Mouse (Mus musculus) heart, postnatal 10 days (tissue): ENCODE data around the gene Nutm2. TPM values are rescaled to one million over a fixed set of nuclear protein-coding genes. Genes with fewer than 3 reads are reported as not detected.
"Not testable (repeated sequence)": the region's sequence is repeated elsewhere in the genome, so short reads cannot be mapped to it uniquely, and the experiment has no call there.

ENCODE experiments used
- DNase-seq, 2 experiments: peaks; one replicate each; pipeline ENCODE4 v3.0.0; 2021
- intact Hi-C: fragments of 180-260 bp; cut with DNase I; formaldehyde crosslinking; loops from one replicate; pipeline ENCODE4 v1.15.1; 2025
- total RNA-seq, 2 experiments: library from RNA; stranded (reverse); gene quantifications; 2 replicates each; pipeline ENCODE4 v1.2.3; 2021

Nutm2 gene
- not detected for total RNA-seq

DNA sequence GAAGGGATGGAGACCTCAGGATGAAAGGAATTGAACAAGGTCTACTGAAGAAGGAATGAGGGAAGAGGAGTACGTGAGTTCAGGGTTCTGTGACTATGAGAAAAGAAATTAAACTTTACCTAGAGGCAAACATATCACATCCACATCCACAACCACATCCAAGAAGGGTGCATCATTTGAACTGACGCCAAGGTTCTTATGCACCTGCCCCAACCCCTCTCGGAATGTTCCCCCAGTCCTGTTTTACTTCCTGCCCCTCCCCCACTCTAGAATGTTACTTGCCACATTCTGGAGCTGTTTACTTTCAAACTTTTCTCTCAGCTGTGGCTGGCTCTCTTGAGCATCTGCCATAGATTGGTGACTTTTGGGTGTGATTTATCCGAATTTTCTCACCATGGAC, at the start of gene Nutm2:
Gene Nutm2 (plus strand): TSS at position 301 of the 400 bp plus-strand sequence.
- no peak for DNase-seq
- intact Hi-C loops: no loop called here

DNA sequence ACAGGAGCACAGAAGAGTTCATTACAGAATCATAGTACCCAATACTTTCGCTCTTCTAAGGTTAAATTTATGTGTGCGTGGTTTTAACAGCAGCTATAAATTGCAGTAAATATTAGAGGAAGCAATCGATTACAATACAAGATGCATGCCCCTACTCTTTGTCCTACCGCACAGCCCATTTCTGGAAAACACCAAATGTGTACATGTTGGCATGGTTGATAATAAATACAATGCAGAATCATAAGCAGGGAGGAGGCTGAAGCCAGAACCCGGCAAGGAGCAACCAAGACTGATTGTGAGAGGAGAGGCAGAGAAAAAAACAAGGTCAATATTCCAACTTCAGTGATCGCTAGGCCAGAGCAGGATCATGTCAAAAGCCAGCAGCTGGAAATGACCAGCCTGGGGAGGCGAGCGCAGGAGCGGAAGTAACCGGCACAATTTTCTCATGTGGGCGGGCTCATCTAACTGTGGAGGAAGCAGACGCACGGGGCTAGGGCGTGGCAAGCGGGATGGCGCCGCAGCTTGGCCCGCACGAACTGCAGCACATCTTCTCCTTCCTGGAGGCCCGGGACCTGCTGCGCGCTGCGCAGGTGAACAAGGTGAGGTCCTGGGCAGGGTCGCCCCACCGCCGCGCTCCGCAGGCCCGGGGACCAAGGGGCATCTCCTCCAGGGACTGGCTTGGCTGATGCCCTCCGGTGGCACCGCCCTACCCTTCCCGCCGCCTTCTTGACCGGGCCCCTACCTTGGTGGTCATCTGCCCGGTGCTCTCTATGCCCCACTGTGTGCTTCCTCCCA, 49.5 kb upstream of the Nutm2 start, which contains the start of gene Fbxw17:
Gene Fbxw17 (plus strand): TSS at position 476 of the 795 bp plus-strand sequence.
- intact Hi-C loops: no loop called here
- DNase-seq: peak; percentile 81 to 86

DNA sequence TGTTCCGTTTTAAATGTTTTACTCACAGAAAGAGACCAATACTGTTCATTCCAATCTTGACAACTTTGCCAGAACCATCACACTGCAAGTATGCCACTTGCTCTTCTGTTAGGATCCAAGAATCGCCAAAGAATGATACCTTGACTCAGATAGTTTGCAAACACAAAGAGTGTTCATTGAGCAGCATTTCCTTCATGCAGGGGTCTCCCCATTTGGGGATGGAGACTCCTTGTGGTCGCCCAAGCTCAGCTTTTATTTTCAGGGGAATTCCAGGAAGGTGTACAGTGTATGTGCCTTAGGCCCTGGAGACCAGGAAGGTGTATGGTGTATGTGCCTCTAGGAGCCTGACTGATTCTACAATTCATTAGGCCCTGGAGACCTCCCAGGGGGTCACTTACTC, 48.7 kb upstream of the Nutm2 start:
- intact Hi-C loops: no loop called here
- no peak for DNase-seq

DNA sequence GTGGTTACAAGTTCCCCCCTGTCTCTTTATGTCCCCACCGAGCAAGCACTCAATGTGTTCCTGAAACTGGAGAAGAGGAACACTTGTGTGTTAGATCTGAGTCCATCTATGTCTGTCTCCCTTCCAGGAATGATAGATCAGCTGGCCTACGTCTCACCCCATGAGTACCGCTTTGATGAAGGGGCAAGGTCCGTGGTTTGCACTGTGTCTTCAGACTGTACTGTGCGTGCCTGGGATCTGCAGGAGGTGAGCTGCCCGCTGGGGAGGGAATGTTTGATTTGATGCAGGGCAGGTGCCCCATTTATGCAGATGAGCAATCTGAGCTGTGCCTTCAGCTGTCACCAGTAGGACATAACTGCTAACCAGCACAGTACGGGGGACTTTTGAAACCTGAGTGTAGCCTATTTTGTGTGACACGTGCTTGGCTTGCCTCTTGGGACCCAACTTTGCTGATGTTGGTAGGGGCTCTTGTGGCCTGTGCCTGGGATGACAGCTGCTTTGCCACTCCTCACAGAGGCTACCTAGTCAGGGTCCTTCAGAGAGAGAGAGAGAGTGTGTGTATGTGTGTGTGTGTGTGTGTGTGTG, 43.4 kb upstream of the Nutm2 start:
- intact Hi-C loops: no loop called here
- no peak for DNase-seq

DNA sequence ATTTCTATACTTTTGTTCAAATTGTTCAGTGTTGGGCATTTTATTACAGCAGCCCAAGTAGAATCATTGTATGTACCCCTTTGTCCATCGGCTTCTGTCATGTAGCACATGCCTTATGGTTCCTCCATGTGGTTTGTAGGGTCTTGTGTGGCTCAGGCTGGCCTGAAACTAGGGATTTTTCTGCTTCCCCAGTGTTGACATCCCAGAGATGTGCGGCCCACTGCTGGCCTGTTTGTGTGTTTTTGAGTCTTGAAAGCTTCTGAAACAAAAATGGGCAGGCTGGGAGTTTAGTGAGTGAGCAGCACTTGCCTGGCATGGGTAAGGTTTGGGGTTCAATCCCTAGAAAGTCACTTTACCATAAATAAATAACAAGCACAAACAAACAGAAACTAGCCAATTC, 42.6 kb upstream of the Nutm2 start:
- intact Hi-C loops: no loop called here
- no peak for DNase-seq

DNA sequence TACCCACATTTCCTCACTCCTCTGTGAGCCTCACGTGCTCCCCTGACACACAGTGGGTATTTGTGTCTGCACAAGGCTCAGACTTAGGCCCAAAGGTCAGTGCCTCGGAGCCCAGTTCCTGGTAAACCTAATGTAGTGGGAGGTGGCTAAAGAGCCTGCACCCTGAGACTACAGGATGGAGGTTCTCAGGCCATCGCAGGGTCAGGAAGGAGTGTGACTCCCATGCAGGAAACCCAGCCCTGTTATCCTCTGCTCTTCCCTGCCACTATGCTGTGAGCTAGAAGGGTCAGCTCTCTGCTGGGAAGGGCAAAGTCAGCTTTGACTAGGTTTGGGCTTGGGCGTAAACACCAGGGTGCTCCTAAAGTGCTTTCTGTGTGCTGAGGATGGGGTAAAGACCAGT, 40.4 kb upstream of the Nutm2 start:
- DNase-seq: no peak
- intact Hi-C loops: no loop called here

DNA sequence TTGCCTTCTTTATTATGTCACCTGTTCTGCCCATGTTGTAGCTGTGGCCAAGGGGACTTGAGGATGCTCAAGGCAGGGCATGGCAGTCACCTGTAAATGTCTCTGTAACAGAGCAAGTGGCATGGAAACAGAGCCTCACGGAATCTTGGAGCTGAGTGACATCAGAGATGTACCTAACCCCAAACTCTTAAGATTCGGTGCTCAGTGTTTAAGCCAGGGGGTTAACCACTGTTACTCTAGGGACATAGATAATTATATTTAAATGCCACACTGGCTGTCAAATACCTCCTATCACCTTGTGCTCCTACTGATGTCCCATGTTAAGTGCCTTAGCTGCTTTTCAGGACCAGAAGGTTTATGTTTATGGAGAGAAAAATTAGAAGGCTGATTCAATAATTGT, 23.3 kb upstream of the Nutm2 start, which contains the start of gene Gm47429:
Gene Gm47429 (minus strand): TSS at position 101 of the 400 bp plus-strand sequence.
- intact Hi-C loops: no loop called here

DNA sequence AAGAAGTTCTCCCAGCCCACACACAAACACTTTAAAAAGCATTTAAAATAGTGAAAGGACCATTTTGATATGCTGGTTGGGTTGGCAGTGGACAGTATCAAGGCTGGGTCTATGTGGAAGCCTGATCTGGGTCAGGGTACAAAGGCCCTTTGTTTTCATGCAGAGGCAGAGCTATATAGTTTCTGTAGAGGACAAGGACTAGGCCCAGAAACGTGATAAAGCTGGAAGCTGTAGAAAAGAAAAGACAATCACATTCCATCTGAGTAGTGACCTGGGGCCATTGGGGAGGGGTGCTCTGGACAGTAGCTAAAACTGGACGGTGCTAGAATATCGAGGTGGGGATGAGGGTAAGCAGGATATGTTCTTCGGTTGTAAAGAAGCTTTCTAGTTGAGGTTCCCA, 21.8 kb upstream of the Nutm2 start:
- no peak for DNase-seq
- intact Hi-C loops: no loop called here

More for the DNA sequence above, 23.3 kb upstream of the Nutm2 start, which contains the start of gene Gm47429:
- no peak for DNase-seq

DNA sequence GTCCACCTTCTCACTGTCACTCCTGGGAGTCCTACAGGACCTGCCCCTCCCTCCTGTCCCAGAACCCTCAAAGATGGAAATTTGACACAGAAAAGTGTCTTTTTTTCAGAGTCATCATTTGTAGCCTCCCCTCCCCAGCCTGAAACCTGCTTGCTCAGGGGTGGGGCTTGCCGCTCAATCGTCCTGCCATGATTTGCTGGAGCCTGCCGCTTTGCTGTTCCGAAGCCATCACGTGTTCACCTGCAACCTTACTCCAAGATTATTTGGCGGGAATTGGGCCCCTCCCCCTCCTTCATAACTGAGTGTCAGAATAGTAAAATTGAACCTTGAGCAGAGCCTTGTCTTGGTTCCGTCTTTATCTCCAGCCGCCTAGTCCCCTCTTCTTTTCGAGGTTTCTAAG, 14.8 kb upstream of the Nutm2 start:
- intact Hi-C loops, DNase-seq: not testable (repeated sequence)

DNA sequence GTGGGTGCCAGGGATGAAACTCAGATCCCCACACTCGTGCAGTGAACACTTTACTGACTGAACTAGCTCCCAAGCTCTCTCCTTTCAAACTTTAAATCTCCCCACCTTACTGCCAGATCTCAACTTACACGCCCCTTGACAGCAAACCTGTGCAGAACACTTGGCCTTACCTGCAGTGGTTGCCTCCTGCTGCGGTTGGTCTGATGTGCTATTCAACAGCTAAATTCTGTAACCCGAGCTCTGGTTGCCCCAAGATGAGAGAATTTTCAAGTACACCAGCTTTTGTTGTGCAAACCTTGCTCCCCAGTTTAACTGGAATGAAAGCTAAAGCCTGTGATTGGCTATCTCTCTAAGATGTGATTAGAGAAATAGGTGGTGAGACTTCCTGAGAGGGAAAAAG, 13.7 kb upstream of the Nutm2 start:
- DNase-seq: no peak
- intact Hi-C loops: no loop called here

DNA sequence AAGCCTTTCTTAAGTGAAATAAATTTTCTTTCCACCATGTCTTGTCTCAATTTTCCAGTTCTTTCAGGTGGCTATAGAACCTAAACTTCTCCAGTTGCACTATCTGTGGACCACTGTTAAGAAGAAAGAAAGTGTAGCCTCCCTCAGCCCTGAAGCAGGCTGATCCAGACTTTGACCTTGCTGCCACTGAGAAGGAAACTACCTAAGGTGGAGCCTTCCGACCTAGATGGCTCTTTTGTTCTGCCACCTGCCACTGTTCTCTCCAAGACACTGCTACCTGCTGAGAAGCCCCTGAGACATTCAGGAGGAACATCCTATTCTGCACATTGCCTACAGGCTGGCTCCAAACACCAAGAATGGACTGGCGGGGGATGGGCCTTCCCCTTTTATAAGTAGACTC, 6.7 kb upstream of the Nutm2 start:
- intact Hi-C loops, DNase-seq: not testable (repeated sequence)

DNA sequence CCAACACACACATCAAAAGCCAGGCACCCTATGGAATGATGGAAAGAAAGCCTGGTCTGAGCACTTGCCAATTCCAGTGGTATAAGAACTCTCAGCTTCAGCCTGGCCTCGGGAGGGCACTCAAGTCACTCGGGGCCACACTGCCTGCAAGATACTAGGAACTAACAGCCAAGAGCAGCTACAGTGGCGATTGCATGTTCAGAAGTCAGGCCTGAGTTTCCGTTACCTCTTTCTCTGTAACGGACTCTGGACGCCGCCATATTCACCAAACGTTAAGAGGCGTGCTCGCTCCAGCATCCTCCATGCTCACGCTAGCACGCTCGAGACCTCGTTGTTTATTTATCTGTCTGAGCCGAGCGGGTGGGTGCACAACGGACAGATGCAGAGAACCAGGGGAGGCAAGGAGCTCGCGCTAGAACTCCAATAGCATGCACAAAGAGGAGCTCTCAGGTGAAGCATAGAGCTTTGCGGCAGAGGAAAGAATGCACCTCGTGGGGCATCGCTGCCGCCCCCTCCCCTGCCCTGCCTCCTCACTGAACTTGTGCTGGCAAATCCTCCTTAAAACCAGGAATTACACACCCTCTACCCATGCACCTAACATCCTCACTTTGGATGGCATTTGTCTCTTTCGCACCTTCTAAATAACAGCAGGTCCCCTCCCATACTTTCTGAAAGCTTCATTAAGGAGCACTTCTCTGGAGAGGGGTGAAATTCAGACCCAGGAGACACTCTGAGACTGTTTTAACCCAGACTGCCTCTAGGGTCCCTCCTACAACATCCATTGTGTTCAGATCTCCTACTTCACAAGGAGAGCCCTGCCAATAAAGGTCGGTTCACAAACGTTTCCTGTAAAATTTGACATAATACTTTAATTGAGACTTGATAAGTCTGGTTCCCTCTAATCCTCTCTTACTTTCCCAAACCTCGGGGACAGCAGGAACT, 2.2 kb upstream of the Nutm2 start:
- intact Hi-C loops: no loop called here
- DNase-seq: no peak

DNA sequence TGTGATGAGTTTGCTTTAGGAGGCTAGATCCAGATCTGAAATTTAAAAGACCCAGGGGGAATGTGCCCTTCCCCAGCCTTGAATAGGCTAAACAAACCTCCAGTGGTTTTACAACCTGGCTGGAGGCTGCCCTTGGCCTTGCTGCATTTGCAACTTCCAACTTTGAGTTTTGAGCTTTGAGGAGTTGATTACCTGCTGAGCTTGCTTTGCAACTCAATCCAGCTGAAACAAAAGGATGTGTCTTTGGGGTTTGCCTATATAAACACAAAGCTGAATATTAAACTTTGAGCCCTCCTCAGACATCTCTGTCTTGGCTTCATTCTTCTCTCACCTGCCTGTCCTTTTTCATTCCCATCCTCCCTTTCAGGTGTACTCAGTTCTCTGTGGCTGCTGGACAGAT, 21.4 kb downstream of the Nutm2 start:
- DNase-seq, intact Hi-C loops: not testable (repeated sequence)

DNA sequence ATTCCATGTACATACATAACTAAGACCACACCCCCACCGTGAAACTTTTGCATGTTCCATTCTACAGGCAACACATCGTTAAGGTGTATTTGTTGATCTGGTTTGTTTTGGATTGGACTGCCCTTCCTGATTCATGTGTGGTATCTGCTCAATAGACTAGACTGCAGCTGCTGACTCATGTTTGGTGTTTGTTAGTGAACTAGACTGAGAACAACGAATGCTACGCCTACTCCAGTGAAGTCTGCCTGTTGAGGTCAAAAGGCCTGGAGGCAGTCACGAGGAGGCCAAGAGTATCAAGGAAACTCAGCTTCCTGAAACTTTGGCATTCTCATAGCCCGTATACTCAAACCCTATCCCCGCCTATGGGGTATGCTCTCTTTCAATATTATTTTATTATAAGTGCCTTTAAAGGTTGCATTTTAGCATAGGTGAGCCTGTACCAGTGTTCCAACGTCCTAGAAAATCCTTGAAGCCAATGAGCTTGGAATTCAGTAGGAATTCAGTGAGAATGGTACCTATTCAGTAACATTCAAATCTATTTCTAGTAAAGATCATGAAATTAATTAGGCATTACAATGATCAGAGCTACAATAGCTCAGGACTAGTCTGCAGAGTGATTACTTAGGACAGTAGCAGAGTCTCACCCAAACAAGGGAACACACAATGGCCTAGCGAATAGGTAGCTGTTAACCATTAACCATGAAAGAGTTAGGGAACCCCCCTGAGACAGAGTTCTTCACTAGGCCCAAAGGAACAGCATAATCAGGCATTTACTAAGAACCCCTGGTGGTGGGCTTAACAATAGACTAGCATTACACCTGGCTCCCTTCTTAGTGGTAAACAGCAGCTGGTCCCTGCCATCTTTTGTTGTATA, 43.6 kb downstream of the Nutm2 start:
- intact Hi-C loops, DNase-seq: not testable (repeated sequence)

Other genes starting within 250 kb of the Nutm2 start
- gene Gm906, start 217.0 kb upstream of the Nutm2 start, total RNA-seq: not detected
- 10 to 100 TPM; 12.2 to 12.8 TPM for gene Fbxw17, start 49.4 kb upstream of the Nutm2 start, total RNA-seq
- not detected for gene Gm47429, start 23.4 kb upstream of the Nutm2 start, total RNA-seq
- not detected for gene Gm904, start 175.9 kb downstream of the Nutm2 start, total RNA-seq
- not detected for gene Gm8765, start 231.0 kb downstream of the Nutm2 start, total RNA-seq